Mouse (Mus musculus) lung, adult 2 months (tissue): ENCODE measurements at regions not wholly inside any gene's neighbourhood (a gene's known extent, or its start where the extent isn't known, plus 50 kb on each side); places are given as distances from the start of the nearest gene placed in this dataset.

Experiments
- DNase-seq: peaks from one replicate; pipeline ENCODE4 v3.0.0; 2022
- H3K4me1 ChIP-seq: fragments of 200-500 bp; 2 replicates; pipeline ENCODE4 v1.6.1; 2011; ENCODE audit warnings: low read length; ENCODE audit not compliant: control insufficient read depth, insufficient read depth
- H3K4me3 ChIP-seq: fragments of 200-500 bp; replicated peaks from 2 replicates; pipeline ENCODE3; 2011; ENCODE audit warnings: low read depth, mild to moderate bottlenecking, control low read depth, low read length; ENCODE audit errors: extremely low read depth
- CTCF ChIP-seq: fragments of 200-500 bp; IDR thresholded peaks from 2 replicates; pipeline ENCODE4 v1.5.1; 2011; ENCODE audit warnings: mild to moderate bottlenecking, low read length, control low read depth; ENCODE audit not compliant: insufficient read depth
- POLR2A ChIP-seq: fragments of 200-500 bp; IDR thresholded peaks from 2 replicates; pipeline ENCODE4 v1.6.1; 2011; ENCODE audit warnings: low read depth, mild to moderate bottlenecking, control low read depth, low read length, borderline replicate concordance; ENCODE audit errors: extremely low read depth
- WGBS: fragments of 180-500 bp; shearing (Covaris S2); methylation state at CpG from one replicate; pipeline ENCODE4 v1.1.7; 2018; 5-methylcytosine and 5-hydroxymethylcytosine counted together

- 83% methylated on average over 4 of the region's 4 CpGs for WGBS
- Histone ChIP-seq H3K4me1 (no peaks in the 10 kb centered on the region), H3K4me3 (no peak overlapping the region)
- TF ChIP-seq POLR2A = no peak
- no peak for TF ChIP-seq CTCF
- DNase-seq = no peak
Observed at GRCm38 (mm10) chr1:64215646-64216045, 93.6 kb upstream of the Klf7 start.

- WGBS = 47% methylated on average over 1 of the region's 1 CpGs
- DNase-seq = no peak
- Histone ChIP-seq H3K4me1 (no peaks in the 10 kb centered on the region), H3K4me3 (no peak overlapping the region)
- TF ChIP-seq CTCF (no peak), POLR2A (no peak)
Observed at GRCm38 (mm10) chr1:64209131-64209530, 87.0 kb upstream of the Klf7 start.

- no peak overlapping the region for H3K4me3 ChIP-seq
- peaks cover 4% of the 10 kb centered on the region for H3K4me1 ChIP-seq
- TF ChIP-seq POLR2A = no peak
- no peak for TF ChIP-seq CTCF
- DNase-seq = no peak
- 64% methylated on average over 5 of the region's 5 CpGs for WGBS
Observed at GRCm38 (mm10) chr1:64200387-64201023, 78.4 kb upstream of the Klf7 start.

GRCm38 (mm10) chr1:64198781-64199180 lies 76.7 kb upstream of the Klf7 start:
- 44% methylated on average over 5 of the region's 5 CpGs for whole genome bisulfite sequencing
- Histone ChIP-seq H3K4me1 (peaks cover 9% of the 10 kb centered on the region), H3K4me3 (no peak overlapping the region)
- TF ChIP-seq POLR2A = no peak
- TF ChIP-seq CTCF = no peak
- no peak for DNase-seq

- WGBS = 73% methylated on average over 2 of the region's 2 CpGs
- TF ChIP-seq POLR2A = no peak
- TF ChIP-seq CTCF = no peak
- Histone ChIP-seq H3K4me1 (peaks cover 9% of the 10 kb centered on the region), H3K4me3 (no peak overlapping the region)
- no peak for DNase-seq
Observed at GRCm38 (mm10) chr1:64198322-64198721, 76.2 kb upstream of the Klf7 start.

- 41% methylated on average over 4 of the region's 4 CpGs for WGBS
- no peak overlapping the region for H3K4me3 ChIP-seq
- peaks cover 9% of the 10 kb centered on the region for H3K4me1 ChIP-seq
- TF ChIP-seq POLR2A = no peak
- no peak for TF ChIP-seq CTCF
- no peak for DNase-seq
Observed at GRCm38 (mm10) chr1:64195970-64196491, 73.9 kb upstream of the Klf7 start.

GRCm38 (mm10) chr1:64195294-64195693 lies 73.2 kb upstream of the Klf7 start:
- Histone ChIP-seq H3K4me3 (no peak overlapping the region), H3K4me1 (peaks cover 9% of the 10 kb centered on the region)
- TF ChIP-seq POLR2A (no peak), CTCF (no peak)
- 8% methylated on average over 4 of the region's 4 CpGs for WGBS
- DNase-seq = no peak

GRCm38 (mm10) chr1:64193150-64193838 lies 71.2 kb upstream of the Klf7 start:
- H3K4me3 ChIP-seq = no peak overlapping the region
- DNase-seq = no peak
- 64% methylated on average over 13 of the region's 13 CpGs for WGBS
- H3K4me1 ChIP-seq = peaks cover 12% of the 10 kb centered on the region
- TF ChIP-seq CTCF = no peak
- no peak for TF ChIP-seq POLR2A

- H3K4me3 ChIP-seq = no peak overlapping the region
- WGBS = 93% methylated on average over 3 of the region's 3 CpGs
- TF ChIP-seq POLR2A (no peak), CTCF (no peak)
- DNase-seq = no peak
- H3K4me1 ChIP-seq = peaks cover 12% of the 10 kb centered on the region
Observed at GRCm38 (mm10) chr1:64192736-64193135, 70.7 kb upstream of the Klf7 start.

- Histone ChIP-seq H3K4me3 (no peak overlapping the region), H3K4me1 (peaks cover 12% of the 10 kb centered on the region)
- WGBS = 82% methylated on average over 11 of the region's 11 CpGs
- DNase-seq = no peak
- TF ChIP-seq POLR2A (no peak), CTCF (no peak)
Observed at GRCm38 (mm10) chr1:64191242-64192220, 69.4 kb upstream of the Klf7 start.
